Mouse (Mus musculus): ENCODE measurements around the gene Atp2a1. TPM values are rescaled to one million over a fixed set of nuclear protein-coding genes. Genes with fewer than 3 reads are reported as not detected.

Atp2a1 gene
- total and polyA plus RNA-seq, 3 experiments: 0.38 to 0.74 TPM; not detected in 1

GRCm38 (mm10) chr7:126499416-126499815 is 36.5 kb upstream of the Atp2a1 start:
- DNase-seq (ENCODE audit: extremely low read depth): no peak
- Histone ChIP-seq H3K36me3 (replicated peaks in 1 of 2; ENCODE audit: control insufficient read depth in 1 of 2, insufficient read depth in 1 of 2, low read length in 1 of 2) (peaks cover 61 to 68% of the 10 kb centered on the region in 2 experiments), H3K9ac (ENCODE audit: insufficient read depth, low read depth) (no peak overlapping the region), H3K4me2 (ENCODE audit: insufficient read depth, low read depth, poor library complexity, severe bottlenecking) (no peak overlapping the region), H3K27me3 (replicated peaks) (no peaks in the 10 kb centered on the region), H3K4me3 (replicated peaks in 1 of 3; ENCODE audit: low read depth in 2 of 3, low read length in 2 of 3, poor library complexity in 1 of 3) (no peak overlapping the region), H3K27ac (ENCODE audit: insufficient read depth, low read depth) (no peak overlapping the region), H3K9me3 (replicated peaks; ENCODE audit: low read length) (no peaks in the 10 kb centered on the region), H3K4me1 (ENCODE audit: control insufficient read depth in 1 of 2, insufficient read depth in 2 of 2) (peaks cover 8 to 56% of the 10 kb centered on the region in 2 experiments), H3K79me2 (replicated peaks; ENCODE audit: control insufficient read depth, extremely low read depth, insufficient read depth, poor library complexity, severe bottlenecking) (peaks cover 45% of the 10 kb centered on the region)
- dilution Hi-C loops (cut with MboI; ENCODE audit: extremely low pct_ligation_motif_present, extremely low pct_unique_long_range_greater_than_20kb, low sequenced_read_pairs) (no loop called here), in situ Hi-C loops (cut with MboI; ENCODE audit: low pct_ligation_motif_present, low pct_unique_long_range_greater_than_20kb, low sequenced_read_pairs) (no loop called here)
- TF ChIP-seq NELFE (IDR thresholded peaks at IDR 0.05; ENCODE audit: low read depth, low read length): no peak
- no peak for TF ChIP-seq TCF12 (IDR thresholded peaks at IDR 0.05; ENCODE audit: low read depth, low read length)
- TF ChIP-seq JUND (conservative IDR thresholded peaks at IDR 0.05; ENCODE audit: low read depth, low read length): no peak
- no peak for TF ChIP-seq UBTF (IDR thresholded peaks at IDR 0.05; ENCODE audit: low read depth, low read length)
- TF ChIP-seq SMC3 (IDR thresholded peaks at IDR 0.05; ENCODE audit: low read depth, low read length): no peak

GRCm38 (mm10) chr7:126497966-126498365 is 35.1 kb upstream of the Atp2a1 start:
- dilution Hi-C loops (cut with MboI; ENCODE audit: extremely low pct_ligation_motif_present, extremely low pct_unique_long_range_greater_than_20kb, low sequenced_read_pairs) (no loop called here), in situ Hi-C loops (cut with MboI; ENCODE audit: low pct_ligation_motif_present, low pct_unique_long_range_greater_than_20kb, low sequenced_read_pairs) (no loop called here)
- TF ChIP-seq MAFK (IDR thresholded peaks at IDR 0.05; ENCODE audit: insufficient replicate concordance, low read length) (no peak), SMC3 (IDR thresholded peaks at IDR 0.05; ENCODE audit: low read depth, low read length) (no peak), TBP (conservative IDR thresholded peaks at IDR 0.05; ENCODE audit: low read depth, low read length) (no peak), GABPA (IDR thresholded peaks at IDR 0.05; ENCODE audit: insufficient replicate concordance, low read depth, low read length) (no peak), PAX5 (IDR thresholded peaks at IDR 0.05; ENCODE audit: low read length) (no peak), UBTF (IDR thresholded peaks at IDR 0.05; ENCODE audit: low read depth, low read length) (no peak), CHD2 (IDR thresholded peaks at IDR 0.05; ENCODE audit: low read length) (no peak), NRF1 (IDR thresholded peaks at IDR 0.05; ENCODE audit: low read depth, low read length) (no peak), USF2 (conservative IDR thresholded peaks at IDR 0.05; ENCODE audit: low read depth, low read length) (no peak), RCOR1 (conservative IDR thresholded peaks at IDR 0.05; ENCODE audit: low read depth, low read length) (no peak), POLR2AphosphoS2 (IDR thresholded peaks at IDR 0.05; ENCODE audit: low read depth, low read length) (no peak), HCFC1 (IDR thresholded peaks at IDR 0.05; ENCODE audit: low read depth, low read length) (no peak), IRF4 (IDR thresholded peaks at IDR 0.05; ENCODE audit: low read depth, low read length) (no peak), POLR2A (IDR thresholded peaks at IDR 0.05; ENCODE audit: low read depth, low read length) (no peak), ETS1 (conservative IDR thresholded peaks at IDR 0.05; ENCODE audit: low read depth, low read length) (no peak), ZNF384 (IDR thresholded peaks at IDR 0.05; ENCODE audit: low read depth, low read length) (no peak), ZC3H11A (IDR thresholded peaks at IDR 0.05; ENCODE audit: low read depth, low read length) (no peak), USF1 (IDR thresholded peaks at IDR 0.05; ENCODE audit: low read depth, low read length) (no peak)
- H3K36me3 ChIP-seq (replicated peaks in 1 of 2; ENCODE audit: control insufficient read depth in 1 of 2, insufficient read depth in 1 of 2, low read length in 1 of 2): peaks cover 76 to 83% of the 10 kb centered on the region in 2 experiments
- H3K9me3 ChIP-seq (replicated peaks; ENCODE audit: low read length): no peaks in the 10 kb centered on the region
- no peak overlapping the region for H3K9ac ChIP-seq (ENCODE audit: insufficient read depth, low read depth)
- no peak overlapping the region for H3K4me3 ChIP-seq (replicated peaks in 1 of 3; ENCODE audit: low read depth in 2 of 3, low read length in 2 of 3, poor library complexity in 1 of 3)
- peaks cover 8 to 65% of the 10 kb centered on the region in 2 experiments for H3K4me1 ChIP-seq (ENCODE audit: control insufficient read depth in 1 of 2, insufficient read depth in 2 of 2)
- H3K27me3 ChIP-seq (replicated peaks): no peaks in the 10 kb centered on the region
- H3K27ac ChIP-seq (ENCODE audit: insufficient read depth, low read depth): no peak overlapping the region
- no peak for DNase-seq (ENCODE audit: extremely low read depth)
- peaks cover 45% of the 10 kb centered on the region for H3K79me2 ChIP-seq (replicated peaks; ENCODE audit: control insufficient read depth, extremely low read depth, insufficient read depth, poor library complexity, severe bottlenecking)
- no peak overlapping the region for H3K4me2 ChIP-seq (ENCODE audit: insufficient read depth, low read depth, poor library complexity, severe bottlenecking)

Measured in CH12.LX (cell line).